26 mouse cellular contexts compared by ENCODE assay signal in genomic region chr2:104163418-104163817, GRCm38 (mm10). TPM values are rescaled to one million over a fixed set of nuclear protein-coding genes. Genes with fewer than 3 reads are reported as not detected.
"Had no signal": no experiment of that assay in that cellular context is flagged by ENCODE, and none has a peak within 500 bp of the region (broad histone marks: within the 10 kb centered on the region; RNA-seq: fewer than 3 reads in every experiment).

No protein-coding gene starts in this region.

- DNase-seq: gastrocnemius, adult 2 months; gastrocnemius, postnatal 10 days; gastrocnemius, postnatal 25 days; heart, adult 18-20 months; heart, postnatal 10 days; heart, postnatal 4 days; liver; liver, embryonic 13.5 days had no signal

- H3K9ac ChIP-seq: heart, embryonic 12.5 days; hindbrain, embryonic 12.5 days; hindbrain, embryonic 14.5 days; intestine, embryonic 15.5 days; limb, embryonic 12.5 days; liver, embryonic 13.5 days; liver, embryonic 15.5 days had no signal

- H3K4me1 ChIP-seq: heart, embryonic 10.5 days; heart, embryonic 12.5 days; intestine, embryonic 15.5 days; limb, embryonic 10.5 days; limb, embryonic 12.5 days; liver, embryonic 13.5 days; liver, embryonic 15.5 days had no signal

- H3K36me3 ChIP-seq: heart, embryonic 10.5 days; heart, embryonic 12.5 days; hindbrain, embryonic 10.5 days; hindbrain, embryonic 12.5 days; intestine, embryonic 15.5 days; limb, embryonic 10.5 days; limb, embryonic 12.5 days; liver, embryonic 13.5 days; liver, embryonic 15.5 days had no signal

- H3K27ac ChIP-seq: gastrocnemius, adult 2 months; heart, embryonic 10.5 days; hindbrain, embryonic 10.5 days; hindbrain, embryonic 12.5 days; hindbrain, embryonic 14.5 days; intestine, embryonic 15.5 days; layer of hippocampus, adult 2 months; left cerebral cortex, adult 2 months; limb, embryonic 10.5 days; limb, embryonic 12.5 days; liver, embryonic 13.5 days; liver, embryonic 15.5 days had no signal

- H3K9me3 ChIP-seq: heart, embryonic 10.5 days; heart, embryonic 12.5 days; hindbrain, embryonic 10.5 days; hindbrain, embryonic 12.5 days; intestine, embryonic 15.5 days; limb, embryonic 10.5 days; limb, embryonic 12.5 days; liver, embryonic 13.5 days; liver, embryonic 15.5 days had no signal

- H3K4me2 ChIP-seq: heart, embryonic 12.5 days; hindbrain, embryonic 12.5 days; hindbrain, embryonic 14.5 days; intestine, embryonic 15.5 days; limb, embryonic 12.5 days; liver, embryonic 11.5 days; liver, embryonic 13.5 days; liver, embryonic 15.5 days had no signal

- H3K27me3 ChIP-seq: heart, embryonic 12.5 days; hindbrain, embryonic 12.5 days; intestine, embryonic 15.5 days; limb, embryonic 12.5 days; liver, embryonic 13.5 days; liver, embryonic 15.5 days had no signal

- H3K4me3 ChIP-seq: gastrocnemius, adult 2 months; heart, embryonic 10.5 days; heart, embryonic 12.5 days; hindbrain, embryonic 10.5 days; hindbrain, embryonic 12.5 days; intestine, embryonic 15.5 days; layer of hippocampus, adult 2 months; left cerebral cortex, adult 2 months; limb, embryonic 10.5 days; limb, embryonic 12.5 days; liver, embryonic 13.5 days; liver, embryonic 15.5 days had no signal

- ATAC-seq: forebrain, embryonic 16.5 days; hindbrain, embryonic 16.5 days; inflammation-experienced regulatory T-cells, adult 6 months; intestine, embryonic 15.5 days; intestine, postnatal 0 days had no signal

RNA-seq across cellular contexts. Expression of gene A930018P22Rik, which starts 40.8 kb away (rescaled TPM):
- polyA plus RNA-seq: forebrain, embryonic 16.5 days; heart, embryonic 14.5 days; heart, embryonic 16.5 days; hindbrain, embryonic 12.5 days; hindbrain, embryonic 14.5 days; hindbrain, embryonic 16.5 days; inflammation-experienced regulatory T-cells, adult 6 months; limb, embryonic 10.5 days; limb, embryonic 12.5 days; liver, embryonic 11.5 days had no signal
